Mouse (Mus musculus): ENCODE measurements around the gene Lhpp. TPM values are rescaled to one million over a fixed set of nuclear protein-coding genes. Genes with fewer than 3 reads are reported as not detected.

Lhpp gene
- polyA plus RNA-seq, 2 experiments = 5.6 to 6.0 TPM

DNA sequence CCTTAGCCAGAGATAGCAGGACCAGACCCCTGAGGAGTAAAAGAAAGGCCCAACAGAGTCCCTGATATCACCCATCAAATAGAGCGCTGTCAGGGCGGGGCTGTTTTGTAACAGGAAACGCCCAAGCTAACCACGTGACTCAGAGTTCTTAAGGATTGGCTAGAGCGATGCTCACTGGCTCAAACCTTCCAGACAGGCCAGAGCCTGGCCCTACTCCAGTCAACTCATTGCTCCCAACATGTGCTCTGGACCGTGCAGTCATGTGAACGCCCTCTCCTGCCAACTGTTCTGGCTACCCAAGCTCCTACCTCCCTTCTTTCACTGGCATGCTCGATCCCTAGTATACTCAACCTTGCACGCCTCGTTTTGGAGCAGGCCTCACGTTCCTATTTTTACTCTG lies 113.5 kb downstream of the Lhpp start:
- Histone ChIP-seq H3K27me3 (ENCODE audit: control insufficient read depth, insufficient read depth, low read length) (no peaks in the 10 kb centered on the region), H3K4me1 (replicated peaks; ENCODE audit: control insufficient read depth in 2 of 2, insufficient read depth in 2 of 2, low read length in 1 of 2) (peaks cover 23 to 33% of the 10 kb centered on the region in 2 experiments), H3K9ac (replicated peaks) (no peak overlapping the region), H3K4me2 (ENCODE audit: low read depth) (peak overlapping the region; percentile 38), H3K36me3 (replicated peaks; ENCODE audit: control insufficient read depth, insufficient read depth, low read depth) (peaks cover 12% of the 10 kb centered on the region), H3K9me3 (ENCODE audit: control insufficient read depth, low read length) (no peaks in the 10 kb centered on the region), H3K4me3 (ENCODE audit: insufficient read depth in 1 of 2, low read depth in 2 of 2, low read length in 2 of 2) (no peak overlapping the region), H3K27ac (peak overlapping the region; percentile 38)
- peak; percentile 81 to 86 (median 82) for DNase-seq (ENCODE audit: low read depth in 3 of 3, low spot score in 3 of 3)
- 44% methylated on average over 11 of the region's 11 CpGs for whole genome bisulfite sequencing (ENCODE audit: insufficient replicate concordance)
- TF ChIP-seq CTCF (IDR thresholded peaks at IDR 0.05; ENCODE audit: low read depth) = no peak
- 0 out of 2 replicates have a peak, but pooled peaks have one; percentile 1 for TF ChIP-seq EP300 (IDR thresholded peaks at IDR 0.05; ENCODE audit: low read depth)
- peak; percentile 91 for ATAC-seq (ENCODE audit: insufficient read depth)

DNA sequence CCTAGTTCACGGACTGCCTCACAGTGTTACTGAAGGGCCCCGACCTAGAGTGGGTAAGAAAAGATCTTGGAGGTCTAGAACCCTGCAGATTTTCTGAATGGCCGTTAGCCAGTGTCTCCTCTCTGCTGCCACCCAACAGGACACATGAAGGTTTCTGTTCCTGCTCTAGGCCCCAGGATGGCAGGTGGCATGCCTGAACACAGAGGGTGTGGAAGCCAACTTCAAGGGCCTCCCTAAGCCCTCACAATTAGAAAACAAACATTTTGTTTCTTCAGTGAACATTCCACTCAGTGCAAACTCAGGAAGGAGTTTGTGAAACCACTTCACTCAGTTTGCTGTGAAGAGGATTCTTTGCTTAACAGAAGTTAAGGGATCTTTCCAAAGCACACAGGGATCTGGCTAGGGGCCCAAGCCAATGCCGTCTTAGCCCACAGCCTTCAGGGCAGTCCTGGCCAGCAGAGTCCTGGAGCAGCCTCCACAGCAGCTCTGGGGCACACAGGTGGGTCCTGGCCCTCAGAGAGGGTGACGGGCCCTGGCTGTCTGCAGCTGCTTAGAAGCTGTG lies 114.1 kb downstream of the Lhpp start:
- Histone ChIP-seq H3K4me2 (ENCODE audit: low read depth) (peak overlapping the region; percentile 38), H3K4me3 (ENCODE audit: insufficient read depth in 1 of 2, low read depth in 2 of 2, low read length in 2 of 2) (no peak overlapping the region), H3K27ac (peak overlapping the region; percentile 32), H3K4me1 (replicated peaks; ENCODE audit: control insufficient read depth in 2 of 2, insufficient read depth in 2 of 2, low read length in 1 of 2) (peaks cover 23 to 33% of the 10 kb centered on the region in 2 experiments), H3K9me3 (ENCODE audit: control insufficient read depth, low read length) (no peaks in the 10 kb centered on the region), H3K36me3 (replicated peaks; ENCODE audit: control insufficient read depth, insufficient read depth, low read depth) (peaks cover 14% of the 10 kb centered on the region), H3K9ac (replicated peaks) (no peak overlapping the region), H3K27me3 (ENCODE audit: control insufficient read depth, insufficient read depth, low read length) (no peaks in the 10 kb centered on the region)
- 81% methylated on average over 5 of the region's 5 CpGs for WGBS (ENCODE audit: insufficient replicate concordance)
- TF ChIP-seq EP300 (IDR thresholded peaks at IDR 0.05; ENCODE audit: low read depth) = no peak
- TF ChIP-seq CTCF (IDR thresholded peaks at IDR 0.05; ENCODE audit: low read depth) = no peak
- no peak for ATAC-seq (ENCODE audit: insufficient read depth)
- DNase-seq (ENCODE audit: low read depth in 3 of 3, low spot score in 3 of 3) = no peak

DNA sequence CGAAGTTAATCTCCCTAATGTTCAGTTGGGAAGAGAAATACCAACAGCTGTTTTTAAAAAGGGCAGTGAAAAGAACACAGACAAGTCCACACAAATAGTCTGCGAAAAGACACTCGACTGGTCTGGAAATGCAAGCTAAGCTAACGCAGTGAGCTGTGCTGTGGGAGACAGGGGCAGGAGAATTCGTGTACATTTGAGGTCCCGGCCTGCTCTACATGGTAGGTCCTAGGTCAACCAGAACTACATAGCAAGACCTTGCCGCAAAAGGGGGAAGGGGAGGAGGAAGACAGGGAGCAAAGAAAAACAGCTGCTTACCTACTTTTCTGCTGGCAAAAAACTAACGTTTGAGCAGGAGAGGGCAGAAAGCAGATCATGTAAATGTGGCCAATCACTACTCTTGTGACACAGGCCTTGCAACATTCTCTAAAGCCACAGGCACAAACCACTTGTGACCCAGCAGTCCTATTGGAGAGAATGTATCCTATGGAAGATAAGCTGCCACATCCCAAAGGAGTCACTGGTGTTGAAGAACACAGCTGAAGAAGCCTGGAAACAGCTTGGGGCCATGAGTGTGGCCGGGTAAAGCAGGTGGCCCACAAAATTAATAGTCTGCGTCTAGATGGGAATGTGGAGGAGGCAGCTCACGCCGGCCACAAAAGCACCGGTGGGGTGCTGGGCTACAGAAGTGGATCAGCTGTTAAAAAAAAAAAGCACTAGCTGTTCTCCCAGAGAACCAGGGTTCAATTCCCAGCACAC lies 115.8 kb downstream of the Lhpp start:
- Histone ChIP-seq H3K36me3 (replicated peaks; ENCODE audit: control insufficient read depth, insufficient read depth, low read depth) (peaks cover 22% of the 10 kb centered on the region), H3K9me3 (ENCODE audit: control insufficient read depth, low read length) (no peaks in the 10 kb centered on the region), H3K4me1 (replicated peaks; ENCODE audit: control insufficient read depth in 2 of 2, insufficient read depth in 2 of 2, low read length in 1 of 2) (peaks cover 20 to 28% of the 10 kb centered on the region in 2 experiments), H3K27ac (no peak overlapping the region), H3K4me3 (ENCODE audit: insufficient read depth in 1 of 2, low read depth in 2 of 2, low read length in 2 of 2) (no peak overlapping the region), H3K27me3 (ENCODE audit: control insufficient read depth, insufficient read depth, low read length) (no peaks in the 10 kb centered on the region), H3K9ac (replicated peaks) (no peak overlapping the region), H3K4me2 (ENCODE audit: low read depth) (no peak overlapping the region)
- 81% methylated on average over 13 of the region's 13 CpGs for WGBS (ENCODE audit: insufficient replicate concordance)
- ATAC-seq (ENCODE audit: insufficient read depth) = no peak
- no peak for DNase-seq (ENCODE audit: low read depth in 3 of 3, low spot score in 3 of 3)
- no peak for TF ChIP-seq EP300 (IDR thresholded peaks at IDR 0.05; ENCODE audit: low read depth)
- TF ChIP-seq CTCF (IDR thresholded peaks at IDR 0.05; ENCODE audit: low read depth) = no peak

DNA sequence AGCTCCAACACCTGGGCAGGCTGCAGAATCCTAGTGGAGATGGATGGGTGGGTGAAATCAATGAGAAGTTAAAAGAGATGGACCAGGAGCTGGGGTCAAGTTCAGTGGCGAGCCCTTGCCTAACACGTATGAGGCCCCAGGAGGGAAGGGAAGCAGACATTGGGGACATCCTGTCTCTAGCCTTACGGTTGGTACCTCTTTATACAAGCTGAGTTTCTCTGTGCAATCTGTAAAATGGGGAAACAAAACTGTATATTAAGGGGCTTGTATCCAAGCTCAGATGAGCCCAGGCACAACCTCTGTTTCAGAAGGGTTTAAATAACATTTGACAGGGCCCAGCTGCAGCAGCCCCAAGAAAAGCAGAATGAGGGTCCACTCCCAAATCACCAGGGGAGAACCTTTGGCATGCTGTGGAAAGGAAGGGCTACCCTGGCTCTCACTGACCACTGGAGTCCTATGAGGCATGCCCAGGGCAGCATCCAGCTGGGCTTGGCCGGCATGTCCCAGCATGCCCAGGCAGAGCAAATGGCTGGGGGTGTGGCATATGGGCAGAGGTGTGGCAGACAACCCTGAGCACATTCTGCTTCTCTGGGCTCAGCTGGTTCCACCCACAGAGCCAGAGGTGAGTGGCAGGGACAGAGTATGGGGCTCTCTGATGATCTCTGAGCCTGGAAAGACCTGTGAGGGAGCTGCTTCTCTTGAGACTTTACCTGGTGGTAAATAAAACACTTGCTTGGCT lies 118.8 kb downstream of the Lhpp start:
- H3K9me3 ChIP-seq (ENCODE audit: control insufficient read depth, low read length) = no peaks in the 10 kb centered on the region
- H3K4me3 ChIP-seq (ENCODE audit: insufficient read depth in 1 of 2, low read depth in 2 of 2, low read length in 2 of 2) = no peak overlapping the region
- H3K9ac ChIP-seq (replicated peaks) = no peak overlapping the region
- no peak overlapping the region for H3K4me2 ChIP-seq (ENCODE audit: low read depth)
- H3K36me3 ChIP-seq (replicated peaks; ENCODE audit: control insufficient read depth, insufficient read depth, low read depth) = peaks cover 24% of the 10 kb centered on the region
- 71% methylated on average over 4 of the region's 4 CpGs for WGBS (ENCODE audit: insufficient replicate concordance)
- peaks cover 8 to 15% of the 10 kb centered on the region in 2 experiments for H3K4me1 ChIP-seq (replicated peaks; ENCODE audit: control insufficient read depth in 2 of 2, insufficient read depth in 2 of 2, low read length in 1 of 2)
- TF ChIP-seq CTCF (IDR thresholded peaks at IDR 0.05; ENCODE audit: low read depth) (no peak), EP300 (IDR thresholded peaks at IDR 0.05; ENCODE audit: low read depth) (no peak)
- no peaks in the 10 kb centered on the region for H3K27me3 ChIP-seq (ENCODE audit: control insufficient read depth, insufficient read depth, low read length)
- DNase-seq (ENCODE audit: low read depth in 3 of 3, low spot score in 3 of 3) (no peak), ATAC-seq (ENCODE audit: insufficient read depth) (peak; percentile 50)
- H3K27ac ChIP-seq = no peak overlapping the region

DNA sequence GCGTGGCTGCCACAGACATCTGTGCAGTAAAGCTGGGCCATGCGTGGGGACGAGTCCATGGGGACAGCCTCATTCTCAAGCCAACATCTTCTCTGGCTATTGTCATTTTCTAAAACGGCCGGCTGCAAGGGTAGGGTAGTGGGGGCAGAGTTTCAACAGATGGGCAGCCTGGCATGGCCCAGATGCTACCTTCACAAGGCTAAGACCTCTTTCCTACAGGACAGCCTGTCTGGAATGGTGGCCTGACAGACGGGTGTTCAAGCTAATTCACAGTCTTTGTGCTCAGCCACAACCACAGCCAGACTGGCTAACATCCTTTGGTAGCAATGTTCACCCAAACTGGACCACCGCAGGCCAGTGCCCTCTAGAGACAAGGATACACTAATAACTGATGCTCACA lies 120.1 kb downstream of the Lhpp start:
- Histone ChIP-seq H3K9me3 (ENCODE audit: control insufficient read depth, low read length) (no peaks in the 10 kb centered on the region), H3K27ac (no peak overlapping the region), H3K4me2 (ENCODE audit: low read depth) (no peak overlapping the region), H3K4me1 (replicated peaks; ENCODE audit: control insufficient read depth in 2 of 2, insufficient read depth in 2 of 2, low read length in 1 of 2) (peaks cover under 1 to 12% of the 10 kb centered on the region in 2 experiments), H3K36me3 (replicated peaks; ENCODE audit: control insufficient read depth, insufficient read depth, low read depth) (peaks cover 31% of the 10 kb centered on the region), H3K4me3 (ENCODE audit: insufficient read depth in 1 of 2, low read depth in 2 of 2, low read length in 2 of 2) (no peak overlapping the region), H3K9ac (replicated peaks) (no peak overlapping the region), H3K27me3 (ENCODE audit: control insufficient read depth, insufficient read depth, low read length) (no peaks in the 10 kb centered on the region)
- 87% methylated on average over 7 of the region's 7 CpGs for WGBS (ENCODE audit: insufficient replicate concordance)
- TF ChIP-seq EP300 (IDR thresholded peaks at IDR 0.05; ENCODE audit: low read depth) (no peak), CTCF (IDR thresholded peaks at IDR 0.05; ENCODE audit: low read depth) (no peak)
- no peak for DNase-seq (ENCODE audit: low read depth in 3 of 3, low spot score in 3 of 3)
- ATAC-seq (ENCODE audit: insufficient read depth) = no peak
